Mouse (Mus musculus) myocyte (in vitro differentiated cells): ENCODE results near the gene Apol9b. TPM values are rescaled to one million over a fixed set of nuclear protein-coding genes. Genes with fewer than 3 reads are reported as not detected.
A peak's percentile ranks its signal among the peaks of the same experiment; 100 is the strongest.
"Not testable (repeated sequence)": the region's sequence is repeated elsewhere in the genome, so short reads cannot be mapped to it uniquely, and the experiment has no call there.

Experiments
- H3K27me3 ChIP-seq: one replicate; pipeline ENCODE4 v1.6.1; 2011; ENCODE audit not compliant: control insufficient read depth, insufficient read depth, insufficient read length
- H3K36me3 ChIP-seq: one replicate; pipeline ENCODE4 v1.6.1; 2011; ENCODE audit not compliant: control insufficient read depth, insufficient read depth
- H3K4me2 ChIP-seq: one replicate; pipeline ENCODE4 v1.6.1; 2011; ENCODE audit warnings: low read depth, control low read depth
- H3K4me3 ChIP-seq: one replicate; pipeline ENCODE4 v1.5.1; 2011; ENCODE audit warnings: mild to moderate bottlenecking, control low read depth, moderate library complexity
- H3K79me2 ChIP-seq: one replicate; pipeline ENCODE4 v1.6.1; 2011; ENCODE audit not compliant: control insufficient read depth, insufficient read depth
- H3ac ChIP-seq: one replicate; pipeline ENCODE4 v1.6.1; 2011; ENCODE audit not compliant: control insufficient read depth, insufficient read length
- CEBPB ChIP-seq: IDR thresholded peaks from 2 replicates; pipeline ENCODE4 v1.6.1; 2011; ENCODE audit warnings: mild to moderate bottlenecking, moderate library complexity; ENCODE audit not compliant: poor library complexity, insufficient read depth, severe bottlenecking
- E2F4 ChIP-seq: IDR thresholded peaks from one replicate; pipeline ENCODE4 v1.6.1; 2011; ENCODE audit warnings: mild to moderate bottlenecking, control low read depth, moderate library complexity; ENCODE audit not compliant: insufficient read depth
- MAX ChIP-seq: IDR thresholded peaks from one replicate; pipeline ENCODE4 v1.6.1; 2011; ENCODE audit warnings: low read depth, mild to moderate bottlenecking, control low read depth
- MYOD1 ChIP-seq, 3 experiments: IDR thresholded peaks; one replicate each; pipeline ENCODE4 v1.6.1; 2011; ENCODE audit warnings: control low read depth in 2 of 3, low read depth in 2 of 3, mild to moderate bottlenecking in 2 of 3, moderate library complexity in 1 of 3; ENCODE audit not compliant: insufficient read length in 2 of 3, control insufficient read depth in 1 of 3
- MYOG ChIP-seq, 3 experiments: IDR thresholded peaks; one replicate each; pipeline ENCODE4 v1.6.1; 2011; ENCODE audit warnings: control low read depth in 2 of 3, low read depth in 2 of 3, mild to moderate bottlenecking in 2 of 3; ENCODE audit not compliant: insufficient read length in 2 of 3, control insufficient read depth in 1 of 3, insufficient read depth in 1 of 3
- POLR2A ChIP-seq: IDR thresholded peaks from one replicate; pipeline ENCODE4 v1.6.1; 2011; ENCODE audit warnings: low read depth, mild to moderate bottlenecking, control low read depth, moderate library complexity; ENCODE audit not compliant: insufficient read length
- POLR2AphosphoS2 ChIP-seq: IDR thresholded peaks from one replicate; pipeline ENCODE4 v1.6.1; 2011; ENCODE audit warnings: low read depth, control low read depth; ENCODE audit not compliant: insufficient read length
- REST ChIP-seq: IDR thresholded peaks from one replicate; pipeline ENCODE4 v1.6.1; 2011; ENCODE audit warnings: mild to moderate bottlenecking, control low read depth, moderate library complexity; ENCODE audit not compliant: insufficient read depth, insufficient read length
- SRF ChIP-seq: IDR thresholded peaks from one replicate; pipeline ENCODE4 v1.6.1; 2011; ENCODE audit warnings: low read depth; ENCODE audit not compliant: control insufficient read depth, insufficient read length
- TCF12 ChIP-seq: IDR thresholded peaks from one replicate; pipeline ENCODE4 v1.6.1; 2011; ENCODE audit warnings: mild to moderate bottlenecking, control low read depth; ENCODE audit not compliant: poor library complexity, insufficient read depth, severe bottlenecking
- TCF3 ChIP-seq: IDR thresholded peaks from one replicate; pipeline ENCODE4 v1.6.1; 2011; ENCODE audit warnings: low read depth, control low read depth; ENCODE audit not compliant: insufficient read length
- USF1 ChIP-seq: IDR thresholded peaks from one replicate; pipeline ENCODE4 v1.6.1; 2011; ENCODE audit warnings: low read depth, mild to moderate bottlenecking, control low read depth, moderate library complexity
- polyA plus RNA-seq: library from polyadenylated mRNA; unstranded; fragments of >200 nt; fragmentation: generic; extraction: Trizol; gene quantifications from one replicate; pipeline ENCODE4 v1.2.1, GENCODE M21; 2012; ENCODE audit warnings: missing spikeins

The Apol9b gene
- polyA plus RNA-seq, 1 experiment, result 63.1 TPM

DNA sequence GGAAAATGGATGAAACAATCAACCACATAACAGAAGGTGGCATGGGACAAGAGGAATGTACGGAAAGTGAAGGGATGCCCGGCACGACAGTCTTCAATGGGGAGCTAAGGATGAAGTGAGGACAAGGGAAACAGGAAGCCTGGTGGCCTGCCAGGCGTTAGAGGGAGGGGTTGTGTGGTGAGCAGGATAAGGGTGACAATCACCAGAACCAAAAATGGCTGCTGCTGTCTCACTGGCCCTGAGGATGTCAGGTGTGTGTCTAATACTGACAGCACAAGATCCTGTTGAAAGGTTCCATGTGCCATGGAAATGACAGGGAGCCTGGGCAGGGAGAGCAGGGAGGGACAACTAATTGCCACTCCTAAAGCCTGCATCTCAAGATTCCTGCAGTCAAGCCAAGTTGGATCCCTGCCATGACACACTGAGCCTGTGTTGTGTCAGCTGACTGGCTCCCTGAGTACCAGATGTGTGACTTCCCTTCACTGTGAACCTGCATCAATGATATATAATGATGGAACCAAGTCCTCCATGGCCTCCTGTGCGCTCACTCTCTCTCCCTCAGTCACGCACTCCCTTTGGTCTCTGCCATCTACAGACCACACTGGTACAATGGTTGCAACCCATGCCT, 3.3 kb upstream of the Apol9b start:
- not testable (repeated sequence) for H3ac ChIP-seq, H3K79me2 ChIP-seq, H3K4me3 ChIP-seq, H3K36me3 ChIP-seq, H3K4me2 ChIP-seq, H3K27me3 ChIP-seq
- TF ChIP-seq USF1, result peak; percentile 40

- H3K79me2 ChIP-seq, H3K4me3 ChIP-seq, H3ac ChIP-seq, H3K27me3 ChIP-seq, H3K36me3 ChIP-seq, H3K4me2 ChIP-seq: not testable (repeated sequence)
Observed at GRCm38 (mm10) chr15:77727139-77727538, 1.7 kb upstream of the Apol9b start.

GRCm38 (mm10) chr15:77727745-77728144, 1.1 kb upstream of the Apol9b start:
- H3K79me2 ChIP-seq, H3K36me3 ChIP-seq: not testable (repeated sequence)

DNA sequence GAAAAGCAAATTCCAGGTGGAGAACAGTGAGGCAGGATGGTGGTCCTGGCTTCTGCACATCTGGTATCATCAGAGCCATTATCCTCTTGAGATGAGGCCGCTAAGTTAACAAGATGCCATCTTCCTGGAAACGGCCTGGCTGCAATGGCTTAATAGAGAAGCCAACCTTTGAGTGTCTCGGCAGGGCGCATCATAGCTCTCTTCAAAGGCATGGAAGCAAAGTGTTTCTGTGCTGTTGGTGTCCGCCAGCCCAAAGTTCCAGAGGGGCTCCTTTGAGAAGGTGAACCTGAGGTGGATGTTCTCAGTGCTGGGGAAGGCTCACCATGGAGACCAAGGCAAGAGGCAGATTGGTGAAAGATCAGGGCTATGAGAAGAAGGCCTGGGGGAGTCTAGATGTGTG, 2.8 kb downstream of the Apol9b start:
- peaks cover 6% of the 10 kb centered on the region for H3K79me2 ChIP-seq
- peaks cover 3% of the 10 kb centered on the region for H3K36me3 ChIP-seq
- no peak overlapping the region for H3ac ChIP-seq
- TF ChIP-seq TCF3, result no peak
- TF ChIP-seq MYOD1 (IDR thresholded peaks at IDR 0.05; ENCODE audit: control insufficient read depth in 1 of 3, insufficient read length in 2 of 3, low read depth in 2 of 3), result no peak
- no peak for TF ChIP-seq POLR2AphosphoS2
- no peak for TF ChIP-seq POLR2A
- no peak for TF ChIP-seq CEBPB
- TF ChIP-seq SRF, result no peak
- no peak for TF ChIP-seq MAX
- no peak for TF ChIP-seq MYOG (IDR thresholded peaks at IDR 0.05; ENCODE audit: control insufficient read depth in 1 of 3, insufficient read depth in 1 of 3, insufficient read length in 2 of 3, low read depth in 2 of 3)
- no peak for TF ChIP-seq TCF12
- no peak for TF ChIP-seq USF1
- TF ChIP-seq REST, result no peak
- no peak for TF ChIP-seq E2F4
- no peak overlapping the region for H3K4me3 ChIP-seq
- H3K27me3 ChIP-seq, result no peaks in the 10 kb centered on the region
- no peak overlapping the region for H3K4me2 ChIP-seq

More at GRCm38 (mm10) chr15:77727745-77728144, 1.1 kb upstream of the Apol9b start:
- H3K27me3 ChIP-seq, H3K4me2 ChIP-seq, H3K4me3 ChIP-seq, H3ac ChIP-seq: not testable (repeated sequence)

- not testable (repeated sequence) for H3K27me3 ChIP-seq, H3ac ChIP-seq, H3K4me3 ChIP-seq, H3K79me2 ChIP-seq, H3K36me3 ChIP-seq
- H3K4me2 ChIP-seq, result peak overlapping the region; percentile 88
Observed at GRCm38 (mm10) chr15:77732851-77733250, 4.0 kb downstream of the Apol9b start.

DNA sequence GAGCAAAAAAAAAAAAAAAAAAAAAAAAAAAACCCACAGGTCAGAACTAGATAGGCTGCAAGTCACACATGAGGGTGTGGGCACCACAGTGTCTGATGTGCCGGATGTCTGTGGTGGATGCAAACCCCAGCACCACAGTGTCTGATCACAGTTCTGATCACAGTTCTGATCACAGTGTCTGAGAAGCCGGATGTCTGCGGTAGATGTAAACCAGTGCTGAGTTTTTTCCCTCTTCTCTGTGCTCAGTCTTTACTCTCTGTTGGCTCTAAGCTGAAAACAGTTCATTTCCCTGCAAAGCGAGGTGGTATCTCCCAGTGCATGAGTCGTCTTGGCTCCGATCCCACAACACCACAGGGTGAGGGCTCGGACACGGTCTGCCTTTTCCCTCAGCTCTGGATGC, 4.5 kb downstream of the Apol9b start:
- not testable (repeated sequence) for H3K36me3 ChIP-seq, H3K79me2 ChIP-seq, H3K4me3 ChIP-seq, H3ac ChIP-seq, H3K27me3 ChIP-seq
- H3K4me2 ChIP-seq, result peak overlapping the region; percentile 88

DNA sequence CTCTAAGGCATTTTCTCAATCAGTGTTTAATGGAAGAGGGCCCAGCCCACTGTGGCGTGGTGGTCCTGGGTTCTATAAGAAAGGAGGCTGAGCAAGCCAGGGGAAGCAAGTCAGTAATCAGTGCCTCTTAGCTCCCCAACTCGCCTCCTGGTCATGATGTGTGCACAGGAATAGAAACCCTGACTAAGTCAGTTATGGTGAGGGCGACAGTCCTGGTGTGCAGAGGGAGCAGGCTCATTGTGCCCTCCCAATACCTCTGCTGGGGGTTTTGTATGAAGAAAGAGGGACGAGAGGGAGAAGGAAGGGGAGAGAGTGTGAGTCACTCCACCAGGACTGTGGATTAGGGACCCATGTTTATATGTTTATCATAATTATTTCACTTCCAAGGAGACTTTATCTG, 5.1 kb downstream of the Apol9b start:
- H3K27me3 ChIP-seq, H3K4me3 ChIP-seq, H3ac ChIP-seq, H3K79me2 ChIP-seq, H3K36me3 ChIP-seq: not testable (repeated sequence)
- H3K4me2 ChIP-seq, result peak overlapping the region; percentile 88
